Mouse (Mus musculus): ENCODE results near the gene Cacng3. TPM values are rescaled to one million over a fixed set of nuclear protein-coding genes. Genes with fewer than 3 reads are reported as not detected.

Gene Cacng3
- polyA plus RNA-seq (2017; shearing (Covaris generic)), result not detected

GRCm38 (mm10) chr7:122670442-122670872, at the start of gene Cacng3:
Gene Cacng3, plus strand, starts transcription at chr7:122670492.
- ATAC-seq, result no peak

- ATAC-seq, result no peak
Observed at GRCm38 (mm10) chr7:122622125-122622774, 48.0 kb upstream of the Cacng3 start.

- ATAC-seq, result no peak
Observed at GRCm38 (mm10) chr7:122623753-122624152, 46.5 kb upstream of the Cacng3 start.

GRCm38 (mm10) chr7:122628050-122628449, 42.2 kb upstream of the Cacng3 start:
- no peak for ATAC-seq

- ATAC-seq, result no peak
Observed at GRCm38 (mm10) chr7:122630386-122630785, 39.9 kb upstream of the Cacng3 start.

DNA sequence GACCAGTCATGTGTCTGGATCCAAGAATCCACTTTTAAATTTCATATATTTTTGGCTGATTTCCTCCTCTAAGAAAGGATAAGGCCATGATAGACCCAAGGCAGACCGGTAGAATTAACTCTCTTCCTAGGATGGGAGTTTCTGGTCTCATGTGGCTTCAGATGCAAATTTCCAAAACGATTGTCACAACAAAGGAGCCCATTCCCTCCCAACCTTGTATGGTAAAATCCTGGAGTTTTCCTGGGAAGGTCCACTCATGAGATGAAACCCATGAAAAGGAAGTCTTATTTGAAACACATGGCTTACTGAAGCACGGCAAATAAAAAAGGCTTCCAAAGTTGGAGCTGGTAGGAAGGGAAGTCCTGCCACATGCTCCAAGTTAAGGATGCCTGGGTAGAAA, 39.1 kb upstream of the Cacng3 start:
- no peak for ATAC-seq

DNA sequence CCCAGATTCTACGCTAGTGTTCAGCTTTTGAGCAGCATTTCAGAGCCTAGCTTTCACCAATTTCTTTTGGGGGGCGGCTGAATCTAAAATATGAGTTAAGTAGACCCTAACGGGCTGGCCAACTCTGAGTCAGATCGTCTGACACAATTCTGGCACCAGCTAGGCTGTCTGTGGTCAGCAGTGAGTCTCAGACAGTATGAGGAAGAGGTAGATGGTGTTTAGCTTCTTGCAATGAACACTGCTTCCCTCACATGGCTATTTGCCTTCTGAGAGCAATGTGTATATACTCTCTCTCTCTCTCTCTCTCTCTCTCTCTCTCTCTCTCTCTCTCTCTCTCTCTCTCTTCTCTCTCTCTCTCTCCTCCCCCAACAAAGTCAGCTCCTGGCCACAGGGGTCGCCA, 37.3 kb upstream of the Cacng3 start:
- ATAC-seq, result no peak

DNA sequence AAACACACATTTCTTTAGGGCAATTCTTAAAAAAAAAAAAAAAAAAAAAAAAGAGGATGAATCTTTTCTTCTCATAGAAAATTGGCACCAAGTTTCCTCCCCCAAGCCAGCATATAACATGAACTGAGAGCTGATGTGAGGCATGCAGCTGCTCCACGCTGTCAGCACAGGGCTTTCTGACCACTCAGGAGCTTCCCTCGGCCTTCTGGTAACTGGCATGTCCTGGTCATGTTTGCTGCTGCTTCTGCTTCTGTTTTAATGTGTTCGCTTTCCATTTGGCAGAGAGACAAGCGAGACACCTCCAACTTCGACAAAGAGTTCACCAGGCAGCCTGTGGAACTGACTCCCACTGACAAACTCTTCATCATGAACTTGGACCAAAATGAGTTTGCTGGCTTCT, 36.8 kb upstream of the Cacng3 start:
- no peak for ATAC-seq

DNA sequence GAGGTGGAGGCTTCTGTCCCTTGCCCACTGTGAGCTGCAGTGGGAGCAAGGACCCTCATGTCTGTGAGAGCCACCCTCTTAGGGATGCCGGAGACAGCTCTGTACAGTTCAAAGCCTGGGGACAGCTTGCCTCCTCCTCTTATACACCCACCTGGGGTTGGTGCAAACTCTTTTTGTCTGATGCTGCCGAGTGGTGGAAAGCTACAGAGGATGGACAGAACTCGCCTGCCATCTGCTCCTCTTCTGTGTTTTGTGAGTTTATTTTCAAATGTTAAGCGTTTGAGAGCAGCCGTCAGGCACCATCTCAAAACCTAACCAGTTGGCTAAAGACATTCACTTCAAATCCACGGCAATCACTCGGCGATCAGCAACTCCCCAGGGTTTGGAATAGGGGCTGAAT, 26.6 kb upstream of the Cacng3 start:
- no peak for ATAC-seq

- no peak for ATAC-seq
Observed at GRCm38 (mm10) chr7:122649306-122649705, 21.0 kb upstream of the Cacng3 start.

GRCm38 (mm10) chr7:122652523-122652922, 17.8 kb upstream of the Cacng3 start:
- ATAC-seq, result no peak

GRCm38 (mm10) chr7:122656671-122657070, 13.6 kb upstream of the Cacng3 start:
- no peak for ATAC-seq

GRCm38 (mm10) chr7:122657423-122658126, 12.7 kb upstream of the Cacng3 start:
- ATAC-seq, result no peak

GRCm38 (mm10) chr7:122665311-122666049, 4.8 kb upstream of the Cacng3 start:
- no peak for ATAC-seq

DNA sequence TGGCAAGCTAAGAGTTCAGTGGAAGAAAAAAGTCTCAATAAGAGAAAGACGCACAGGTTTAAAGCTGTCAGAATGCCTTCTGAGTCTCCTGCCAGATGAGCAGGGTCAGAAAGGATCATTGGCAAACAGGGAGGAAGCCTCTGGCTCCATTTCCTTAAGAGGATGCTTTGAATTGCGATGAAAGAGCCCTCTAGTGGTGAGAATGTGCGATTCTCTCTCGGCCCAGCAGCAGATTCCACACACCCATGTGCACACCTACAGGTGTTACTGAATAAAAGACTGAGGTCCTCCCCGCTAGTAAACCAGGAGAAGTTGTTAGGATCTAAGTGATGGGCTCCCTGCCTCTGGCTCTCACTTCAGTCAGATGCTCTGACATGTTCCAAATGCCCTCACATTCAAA, 2.4 kb upstream of the Cacng3 start:
- ATAC-seq, result no peak

- no peak for ATAC-seq
Observed at GRCm38 (mm10) chr7:122670873-122671641, 765 bp downstream of the Cacng3 start.

DNA sequence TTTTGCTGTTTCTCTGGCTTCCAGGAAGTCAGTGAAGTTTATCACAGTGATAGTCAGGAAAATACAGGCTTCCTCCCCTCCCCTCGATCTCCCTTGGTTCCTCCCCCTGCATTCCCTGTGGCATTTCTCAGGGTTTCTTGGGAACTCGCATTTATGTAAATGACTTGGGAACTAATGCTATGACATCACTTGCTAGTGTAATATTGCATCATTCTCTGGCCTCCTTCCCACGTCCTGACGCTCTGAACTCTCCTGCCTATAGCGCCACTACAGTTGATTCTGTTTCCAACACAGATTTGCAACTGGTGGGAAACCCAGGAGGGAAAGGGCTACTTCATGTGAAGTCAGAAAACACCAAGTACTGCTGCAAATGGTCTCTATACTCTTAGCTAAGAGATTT, 2.7 kb downstream of the Cacng3 start:
- no peak for ATAC-seq

GRCm38 (mm10) chr7:122675207-122675606, 4.9 kb downstream of the Cacng3 start:
- no peak for ATAC-seq

- ATAC-seq, result no peak
Observed at GRCm38 (mm10) chr7:122701751-122702150, 31.5 kb downstream of the Cacng3 start.

DNA sequence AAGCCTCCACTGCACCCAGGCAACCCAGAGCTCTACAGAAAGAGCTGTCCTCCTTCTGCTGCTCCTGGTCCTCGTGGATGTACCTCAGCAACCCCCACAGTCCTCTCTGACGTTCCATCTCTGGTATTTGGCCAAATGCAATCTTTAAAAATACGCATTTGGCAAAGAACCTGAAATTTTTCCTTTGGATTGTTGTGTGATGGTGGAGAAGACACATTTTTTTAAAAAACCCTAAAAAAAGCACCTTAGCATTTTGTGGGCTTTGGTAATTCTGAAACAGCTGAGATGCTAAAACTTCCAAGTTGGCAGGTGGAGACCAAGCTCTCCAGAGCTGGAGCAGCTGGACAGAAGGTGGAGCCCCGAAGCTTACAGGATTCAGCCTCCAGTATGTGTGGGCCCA, 32.2 kb downstream of the Cacng3 start:
- ATAC-seq, result no peak

GRCm38 (mm10) chr7:122706736-122707135, 36.4 kb downstream of the Cacng3 start:
- no peak for ATAC-seq

DNA sequence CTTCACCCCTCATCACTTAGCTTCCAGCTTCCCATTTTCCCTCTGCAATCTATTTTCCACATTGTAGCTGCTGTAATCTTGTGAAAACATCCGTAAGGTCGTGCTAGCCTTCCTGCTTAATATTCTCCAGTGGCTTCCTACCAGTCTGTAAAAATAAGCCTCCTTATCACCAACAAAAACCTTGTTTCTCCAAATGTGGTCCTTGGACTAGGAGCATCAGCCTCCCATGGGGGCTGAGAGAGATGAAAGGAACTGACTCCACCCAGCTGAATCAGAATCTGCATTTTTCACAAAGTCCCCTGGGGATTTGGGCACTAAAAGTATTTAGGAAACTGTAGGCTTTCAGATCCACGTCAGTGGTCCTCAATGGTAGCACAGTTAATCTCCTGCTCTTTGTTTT, 46.0 kb downstream of the Cacng3 start:
- no peak for ATAC-seq

- ATAC-seq, result no peak
Observed at GRCm38 (mm10) chr7:122718540-122718939, 48.2 kb downstream of the Cacng3 start.
